Mouse (Mus musculus) brain, embryonic 18.5 days (tissue): ENCODE data around the gene Hspa1a.
"Not testable (repeated sequence)": the region's sequence is repeated elsewhere in the genome, so short reads cannot be mapped to it uniquely, and the experiment has no call there.

Source experiments
- DNase-seq: peaks from one replicate; pipeline ENCODE4 v3.0.0-alpha.2; 2012; ENCODE audit warnings: low read depth, low spot score

Gene Hspa1a

DNA sequence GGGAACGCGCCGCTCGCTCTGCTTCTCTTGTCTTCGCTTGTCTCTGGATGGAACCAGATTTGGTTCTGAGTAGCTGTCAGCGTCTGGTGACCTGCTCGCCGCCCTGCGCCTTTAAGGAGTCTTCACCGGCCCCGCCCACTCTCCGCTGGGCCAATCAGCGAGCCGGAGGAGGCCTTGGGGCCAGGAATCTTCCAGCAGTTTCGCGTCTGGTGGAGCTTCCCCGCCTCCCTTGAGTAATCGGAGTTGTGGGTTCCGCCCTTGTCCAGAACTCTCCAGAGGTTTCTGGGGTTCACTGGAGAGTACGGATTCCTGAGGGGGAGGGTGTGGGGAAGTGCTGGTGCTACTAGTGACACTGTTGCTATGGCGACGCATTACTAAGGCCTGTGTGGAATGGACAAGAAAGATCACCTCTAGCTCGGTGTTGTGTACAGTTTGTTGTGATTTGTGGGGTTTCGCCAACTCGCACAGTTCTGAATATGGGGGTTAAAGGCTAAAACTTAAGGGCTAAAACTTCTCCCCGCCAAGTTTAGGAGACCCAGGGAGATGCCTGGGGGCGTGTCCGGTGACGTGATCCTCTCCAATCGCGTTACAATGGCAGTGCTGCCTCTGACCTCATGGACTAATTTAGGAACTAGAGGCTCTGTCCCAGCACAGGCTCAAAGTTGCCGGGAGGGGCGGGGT, at the start of gene Hspa1a, which contains the start of gene Hspa1l:
TSS of gene Hspa1a (minus strand) at position 88 of the 681 bp plus-strand sequence.
TSS of gene Hspa1l (plus strand) at position 635 of the 681 bp plus-strand sequence.
- not testable (repeated sequence) for DNase-seq

DNA sequence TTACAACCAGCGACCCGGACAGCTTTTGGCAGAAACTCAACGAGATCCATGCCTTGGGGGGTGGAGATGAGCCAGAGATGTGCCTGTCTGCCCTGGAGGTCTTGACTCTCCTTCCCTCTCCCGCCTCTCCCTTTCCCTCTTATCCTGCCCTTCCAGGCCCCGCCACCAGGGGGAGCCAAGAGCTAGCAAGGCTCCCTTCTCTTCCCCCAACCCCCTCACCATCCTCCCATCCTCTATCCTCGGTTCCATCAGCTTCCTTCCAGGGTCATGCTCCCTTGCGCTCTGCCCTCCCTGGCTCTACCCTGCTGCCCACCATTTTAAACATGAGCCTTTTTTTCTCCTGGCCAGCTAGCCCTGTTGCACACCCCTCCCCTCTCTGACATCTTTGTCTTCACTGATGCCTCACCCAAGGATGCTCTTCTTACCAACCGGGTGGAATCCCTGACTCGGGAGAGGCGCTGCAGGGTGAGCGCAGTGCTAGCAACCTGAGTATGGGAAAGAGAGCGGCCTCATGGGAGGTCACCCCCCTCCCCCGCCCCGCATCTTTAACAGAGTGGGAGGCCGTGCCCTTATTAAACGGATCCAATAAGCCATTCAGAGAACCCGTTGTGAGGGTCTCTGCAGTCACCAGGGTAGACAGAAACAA, 49.3 kb upstream of the Hspa1a start:
- DNase-seq: no peak

DNA sequence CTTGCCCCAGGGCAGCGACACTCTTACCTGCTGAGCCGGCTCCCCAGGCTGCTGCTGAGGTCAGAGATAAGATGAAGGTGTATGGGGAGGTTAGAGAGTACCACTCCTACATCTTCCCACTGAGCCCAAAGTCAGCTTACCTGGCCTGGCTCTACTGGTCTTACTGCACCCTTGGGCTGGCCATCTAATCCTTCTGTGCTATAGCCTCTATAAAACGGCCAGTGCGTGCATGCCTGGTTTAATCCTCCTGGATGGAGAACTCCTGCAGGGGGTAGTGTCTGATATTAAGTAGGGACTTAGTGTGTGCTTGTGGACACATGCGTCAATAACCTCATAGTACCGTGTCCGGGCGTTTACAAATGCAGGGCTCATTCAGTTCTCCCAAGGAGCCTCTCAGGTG, 48.6 kb upstream of the Hspa1a start:
- no peak for DNase-seq

DNA sequence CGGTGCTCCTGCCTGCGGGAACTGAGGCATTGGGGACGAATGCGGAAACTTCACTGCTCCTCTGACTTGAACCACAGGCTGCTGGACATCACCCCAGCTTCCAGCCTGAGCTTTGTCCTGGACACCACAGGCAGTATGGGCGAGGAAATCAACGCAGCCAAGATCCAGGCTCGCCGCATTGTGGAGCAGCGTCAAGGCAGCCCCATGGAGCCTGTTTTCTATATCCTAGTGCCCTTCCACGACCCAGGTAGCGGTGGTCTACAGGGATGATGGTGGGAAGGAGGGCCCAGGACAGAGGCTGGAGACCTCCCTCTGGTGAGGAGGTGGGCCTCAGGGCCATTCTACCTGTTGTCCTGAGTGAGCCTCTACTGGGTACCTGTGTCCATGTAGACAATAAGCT, 47.9 kb upstream of the Hspa1a start:
- no peak for DNase-seq

DNA sequence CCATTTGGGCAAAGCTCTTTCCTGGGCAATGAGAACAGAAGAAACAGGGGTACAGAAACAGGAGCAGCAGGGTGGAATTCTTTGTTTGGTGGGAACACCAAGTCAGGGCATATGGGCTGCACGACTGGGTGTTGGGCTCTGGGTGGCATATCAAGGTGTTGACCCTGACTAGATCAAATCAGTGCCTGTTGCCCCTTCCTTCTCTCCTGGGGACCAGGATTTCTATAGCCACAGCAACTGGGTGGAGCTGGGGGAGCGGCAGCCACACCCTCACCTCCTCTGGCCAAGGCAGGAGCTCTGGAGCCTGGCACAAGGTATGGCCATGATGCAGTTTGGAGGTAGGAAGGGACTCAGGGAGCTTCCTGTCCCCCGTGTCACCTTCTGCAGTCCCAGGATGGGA, 46.2 kb upstream of the Hspa1a start:
- DNase-seq: no peak

DNA sequence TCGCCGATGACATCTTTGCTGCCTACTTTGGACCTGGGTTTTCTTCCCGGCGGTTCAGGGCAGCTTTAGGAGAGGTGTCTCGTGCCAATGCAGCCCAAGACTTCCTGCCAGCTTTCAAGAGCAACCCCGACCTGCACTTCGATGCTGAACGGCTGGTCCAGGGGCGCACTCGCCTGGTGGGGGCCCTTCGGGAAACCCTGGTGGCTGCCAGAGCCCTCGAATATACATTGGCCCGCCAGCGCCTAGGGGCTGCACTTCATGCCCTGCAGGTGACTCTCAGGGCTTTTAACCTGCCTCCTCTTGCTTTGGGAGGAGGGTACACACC, 45.7 kb upstream of the Hspa1a start:
- no peak for DNase-seq

DNA sequence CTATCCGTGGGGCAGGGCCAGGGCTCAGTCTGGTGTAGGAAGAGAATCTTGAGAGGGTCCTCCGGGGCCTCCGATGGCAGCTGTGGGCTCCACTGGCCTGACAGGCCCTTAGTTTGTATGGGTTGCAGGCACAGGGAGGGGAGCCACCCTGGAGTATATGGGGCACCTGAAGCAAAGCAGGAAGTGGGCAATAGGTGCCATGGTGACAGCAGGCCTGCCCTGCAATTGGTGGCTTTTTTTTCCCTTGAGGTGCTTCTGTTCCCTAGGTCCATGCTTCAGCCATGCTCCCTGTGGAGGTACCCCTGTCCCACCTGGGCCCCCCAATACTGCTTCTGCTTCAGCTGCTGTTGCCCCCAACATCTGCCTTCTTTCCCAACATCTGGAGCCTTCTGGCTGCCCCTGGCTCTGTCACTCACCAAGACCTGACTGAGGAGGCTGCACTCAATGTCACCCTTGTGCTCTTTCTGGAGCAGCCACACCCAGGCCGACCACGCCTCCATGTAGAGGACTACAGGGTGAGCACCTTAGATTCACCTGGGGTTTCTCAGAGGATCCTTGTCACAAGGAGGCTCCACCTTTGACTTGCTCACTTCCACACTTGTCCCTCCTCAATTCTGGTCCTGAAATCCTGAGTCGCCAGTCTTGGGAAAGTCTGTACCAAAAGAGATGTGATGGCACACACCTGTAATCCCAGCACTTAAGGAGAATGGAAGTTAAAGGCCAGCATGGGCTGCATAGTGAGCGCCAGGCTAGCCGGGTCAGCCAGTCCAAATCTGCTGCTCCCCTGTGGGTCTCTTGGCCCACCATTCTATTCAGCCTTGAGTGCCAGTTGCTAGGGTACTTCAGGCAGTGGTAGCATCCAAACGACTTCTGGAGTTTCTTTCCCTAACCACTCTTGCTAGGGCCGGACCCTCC, 45.1 kb upstream of the Hspa1a start:
- DNase-seq: no peak

DNA sequence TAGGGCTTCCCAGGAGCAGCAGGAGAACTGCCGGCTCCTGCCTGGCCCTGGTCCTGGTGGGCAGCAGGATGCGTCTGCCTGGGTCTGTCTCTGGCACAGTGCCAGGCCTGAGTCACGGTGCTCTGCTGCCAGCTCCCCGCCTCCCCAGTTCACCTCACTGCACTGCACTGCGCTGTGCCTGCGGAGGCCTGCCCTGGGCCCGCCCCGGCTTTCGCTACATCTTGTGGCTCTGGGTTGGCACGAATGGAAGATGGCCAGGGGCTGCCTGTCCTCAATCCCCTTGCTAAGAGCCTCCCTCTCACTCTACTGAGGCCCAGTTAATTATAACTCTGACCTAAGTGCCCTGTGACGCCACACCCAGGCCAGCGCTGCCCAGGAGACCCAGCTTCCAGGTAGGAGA, 44.4 kb upstream of the Hspa1a start, which contains the start of gene Vwa7:
TSS of gene Vwa7 (plus strand) at position 204 of the 400 bp plus-strand sequence.
- no peak for DNase-seq

DNA sequence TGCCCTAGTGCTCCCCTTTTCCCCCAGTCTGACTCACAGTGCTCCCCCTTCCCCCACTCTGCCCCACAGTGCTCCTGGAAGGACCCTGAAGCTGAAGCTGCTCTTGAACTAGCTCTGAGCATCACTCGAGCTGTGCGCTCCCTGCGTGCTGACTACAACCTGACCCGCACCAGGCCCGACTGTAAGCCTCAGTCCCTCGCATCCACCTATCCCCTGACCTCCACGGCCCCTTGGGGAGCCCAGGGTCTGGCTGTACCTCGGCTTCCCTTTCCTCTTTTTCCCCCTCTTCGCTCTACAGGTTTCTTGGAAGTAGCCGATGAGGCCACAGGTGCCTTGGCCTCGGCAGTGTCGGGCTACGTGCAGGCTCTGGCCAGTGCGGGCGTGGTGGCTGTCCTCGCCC, 43.3 kb upstream of the Hspa1a start:
- DNase-seq: no peak

DNA sequence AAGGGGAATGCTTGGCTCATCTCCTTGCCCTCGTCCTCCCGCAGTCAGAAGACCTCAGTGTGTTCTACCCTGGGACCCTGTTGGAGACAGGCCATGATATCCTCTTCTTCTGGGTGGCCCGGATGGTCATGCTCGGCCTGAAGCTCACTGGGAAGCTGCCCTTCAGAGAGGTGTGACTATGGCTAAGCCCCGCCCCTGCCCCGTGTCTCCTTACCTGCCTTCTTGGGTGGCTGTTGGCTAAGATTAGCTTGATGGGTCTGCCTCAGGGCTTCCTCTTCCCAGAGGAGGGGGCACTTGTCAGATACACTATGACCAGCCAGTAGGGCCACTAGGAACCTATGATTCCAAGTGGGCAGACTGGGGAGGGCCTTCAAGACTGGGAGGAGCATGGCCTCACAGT, 41.3 kb upstream of the Hspa1a start:
- no peak for DNase-seq

DNA sequence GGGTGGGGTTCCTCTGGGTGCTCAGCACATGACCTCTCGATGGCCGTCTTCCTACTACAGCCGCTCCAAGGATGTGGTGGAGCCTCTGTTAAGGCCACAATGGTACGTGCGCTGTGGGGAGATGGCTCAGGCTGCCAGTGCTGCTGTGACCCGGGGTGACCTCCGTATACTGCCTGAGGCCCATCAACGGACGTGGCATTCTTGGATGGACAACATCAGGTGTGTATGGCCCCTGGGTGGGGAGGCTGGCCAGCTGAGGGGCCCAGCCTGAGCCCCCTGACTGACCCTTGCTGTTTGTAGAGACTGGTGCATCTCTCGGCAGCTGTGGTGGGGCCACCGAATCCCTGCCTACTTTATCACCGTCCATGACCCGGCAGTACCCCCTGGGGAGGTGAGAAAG, 40.5 kb upstream of the Hspa1a start:
- no peak for DNase-seq

DNA sequence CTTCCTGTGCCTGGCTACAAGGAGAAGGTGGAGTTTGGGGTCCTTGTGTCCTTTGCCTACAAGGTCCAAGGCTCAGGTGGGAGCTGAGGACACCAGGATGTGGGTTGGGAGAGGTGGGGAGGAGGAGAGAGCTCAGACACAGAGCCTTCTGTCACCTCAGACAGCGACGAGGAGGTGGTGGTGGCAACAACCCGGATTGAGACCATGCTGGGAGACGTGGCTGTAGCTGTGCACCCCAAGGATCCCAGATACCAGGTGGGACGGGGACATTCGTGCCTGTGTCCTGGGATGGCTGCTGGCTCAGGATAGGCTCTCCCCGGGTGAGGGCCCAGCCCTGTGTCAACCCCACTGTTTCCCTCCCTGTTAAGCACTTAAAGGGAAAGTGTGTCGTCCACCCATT, 39.5 kb upstream of the Hspa1a start:
- no peak for DNase-seq

DNA sequence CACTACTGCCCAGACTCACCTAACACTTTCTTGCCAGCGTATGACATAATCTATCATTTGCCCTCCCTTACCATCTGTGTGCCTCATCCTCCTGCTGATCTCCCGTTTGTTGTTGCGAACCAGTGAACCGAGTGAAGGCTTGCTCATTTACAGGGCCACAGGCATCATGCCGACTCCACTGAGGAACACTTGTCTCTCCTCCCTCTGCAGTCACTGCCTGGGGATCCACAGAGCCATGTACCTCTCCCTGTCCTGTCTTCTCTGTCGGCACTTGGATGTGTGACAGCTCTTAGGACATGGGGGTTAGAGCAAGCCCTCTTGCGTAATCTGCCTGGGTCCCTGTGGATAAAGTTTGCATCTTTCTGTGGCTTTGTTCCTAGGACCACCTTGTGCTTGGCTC, 37.6 kb upstream of the Hspa1a start:
- DNase-seq: no peak

DNA sequence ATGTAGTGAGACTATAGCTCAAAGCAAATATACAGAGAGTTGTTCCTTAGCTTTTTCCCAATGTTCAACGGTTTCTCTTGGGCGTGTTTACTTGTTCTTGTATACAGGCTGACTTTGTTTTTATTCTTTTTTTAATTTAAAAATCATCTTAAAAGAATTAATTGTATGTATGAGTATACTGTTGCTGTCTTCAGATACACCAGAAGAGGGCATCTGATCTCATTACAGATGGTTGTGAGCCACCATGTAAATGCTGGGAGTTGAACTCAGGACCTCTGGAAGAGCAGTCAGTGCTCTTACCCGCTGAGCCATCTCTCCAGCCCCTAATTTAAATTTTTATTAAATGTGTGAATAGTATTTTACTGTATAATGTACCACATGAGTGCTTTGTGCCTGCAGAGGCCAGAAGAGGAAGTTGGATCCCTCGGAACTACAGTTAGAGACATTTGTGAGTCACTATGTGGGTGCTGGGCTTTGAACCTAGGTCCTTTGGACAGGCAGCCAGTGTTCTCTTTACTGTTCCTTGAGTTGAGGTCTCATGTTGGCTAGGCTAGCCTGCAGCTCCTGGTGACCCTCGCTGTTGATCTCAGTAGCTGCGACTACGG, 35.5 kb upstream of the Hspa1a start:
- DNase-seq: no peak

DNA sequence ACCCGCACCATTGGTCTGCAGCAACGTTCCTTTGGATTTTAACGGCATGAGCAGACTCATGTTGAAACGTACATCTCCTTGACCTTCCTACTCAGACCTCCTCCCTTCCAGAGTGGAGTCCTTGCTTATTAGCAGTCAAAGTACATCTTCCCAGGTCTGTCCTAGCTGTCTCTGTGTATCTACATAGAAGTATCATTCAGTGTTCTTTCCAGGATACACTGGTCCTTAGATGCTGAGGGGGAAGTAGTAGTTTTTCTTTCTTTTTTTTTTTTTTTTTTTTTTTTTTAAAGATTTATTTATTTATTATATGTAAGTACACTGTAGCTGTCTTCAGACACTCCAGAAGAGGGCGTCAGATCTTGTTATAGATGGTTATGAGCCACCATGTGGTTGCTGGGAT, 33.9 kb upstream of the Hspa1a start:
- not testable (repeated sequence) for DNase-seq

DNA sequence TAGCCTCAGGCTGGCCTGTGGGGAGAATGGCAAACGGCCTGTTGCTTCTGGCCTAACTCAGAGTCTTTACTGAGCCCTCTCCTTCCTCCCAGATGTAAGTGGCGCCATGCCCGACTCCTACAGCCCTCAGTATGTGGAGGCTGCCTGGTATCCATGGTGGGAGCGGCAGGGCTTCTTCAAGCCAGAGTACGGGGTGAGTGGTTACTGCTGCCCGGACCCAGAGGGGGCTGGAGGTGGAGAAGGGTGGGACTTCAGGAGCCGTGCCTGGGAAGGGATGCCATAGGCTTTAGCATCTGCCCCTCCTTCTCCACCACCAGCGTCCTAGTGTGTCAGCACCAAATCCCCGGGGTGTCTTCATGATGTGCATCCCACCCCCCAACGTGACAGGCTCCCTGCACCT, 33.2 kb upstream of the Hspa1a start:
- DNase-seq: no peak

DNA sequence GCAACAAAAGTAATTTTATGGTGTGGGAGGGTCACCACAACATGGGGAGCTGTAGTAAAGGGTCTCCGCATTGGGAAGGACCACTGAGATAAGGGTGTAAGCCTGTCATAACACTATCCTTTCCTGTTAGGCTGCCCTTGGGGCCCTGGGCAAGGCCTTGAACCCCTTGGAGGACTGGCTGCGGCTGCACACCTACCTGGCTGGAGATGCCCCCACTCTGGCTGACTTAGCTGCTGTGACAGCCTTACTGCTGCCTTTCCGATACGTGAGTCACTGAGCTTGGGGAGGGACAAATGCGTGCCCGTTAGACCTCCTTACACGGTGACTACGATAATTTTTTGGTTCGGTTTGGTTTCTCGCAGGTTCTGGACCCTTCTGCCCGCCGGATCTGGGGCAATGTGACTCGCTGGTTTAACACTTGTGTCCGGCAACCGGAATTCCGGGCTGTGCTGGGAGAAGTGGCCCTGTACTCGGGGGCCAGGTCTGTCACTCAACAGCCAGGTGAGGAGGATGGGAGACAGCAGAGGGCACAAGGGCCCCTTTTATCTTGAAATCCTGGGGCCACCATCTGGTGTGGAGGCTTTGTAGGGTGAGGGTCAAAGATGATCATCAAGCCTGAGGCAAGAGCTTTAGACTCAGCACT, 32.2 kb upstream of the Hspa1a start:
- DNase-seq: no peak

DNA sequence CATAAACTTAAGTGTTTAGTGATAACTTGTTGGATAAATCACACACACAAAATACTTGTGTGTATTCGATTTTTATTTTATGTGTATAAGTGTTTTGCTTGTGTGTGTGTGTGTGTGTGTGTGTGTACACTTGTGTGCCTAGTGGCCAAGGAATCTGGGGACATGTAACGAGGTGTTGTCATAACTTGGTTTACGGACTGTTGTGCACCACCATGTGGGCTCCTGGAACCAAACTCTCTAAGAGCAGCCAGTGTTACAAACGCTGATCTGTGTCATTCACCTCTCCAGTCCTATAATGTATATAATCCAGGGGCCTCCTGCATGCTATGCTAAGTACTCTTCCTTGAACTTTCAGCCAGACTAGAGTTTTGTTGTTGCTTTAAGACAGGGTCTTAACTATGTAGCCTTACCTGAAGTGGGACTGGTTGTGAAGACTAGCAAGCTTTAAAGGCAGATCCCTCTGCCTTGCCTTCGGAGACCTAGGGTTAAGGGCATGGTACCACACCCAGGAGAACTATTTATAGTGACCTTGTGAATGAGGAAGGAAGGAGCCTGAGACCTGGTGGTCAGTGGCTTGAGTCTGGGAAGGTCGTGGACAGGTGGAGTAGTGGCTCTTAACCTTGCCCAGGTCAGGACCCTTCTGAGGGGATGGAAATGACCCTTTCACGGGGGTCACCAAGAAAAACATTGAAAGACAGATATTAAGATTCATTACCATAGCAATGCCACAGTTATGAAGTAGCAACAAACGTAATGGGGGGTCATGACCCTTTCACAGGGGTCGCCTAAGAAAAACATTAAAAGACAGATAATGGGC, 31.3 kb upstream of the Hspa1a start:
- no peak for DNase-seq

DNA sequence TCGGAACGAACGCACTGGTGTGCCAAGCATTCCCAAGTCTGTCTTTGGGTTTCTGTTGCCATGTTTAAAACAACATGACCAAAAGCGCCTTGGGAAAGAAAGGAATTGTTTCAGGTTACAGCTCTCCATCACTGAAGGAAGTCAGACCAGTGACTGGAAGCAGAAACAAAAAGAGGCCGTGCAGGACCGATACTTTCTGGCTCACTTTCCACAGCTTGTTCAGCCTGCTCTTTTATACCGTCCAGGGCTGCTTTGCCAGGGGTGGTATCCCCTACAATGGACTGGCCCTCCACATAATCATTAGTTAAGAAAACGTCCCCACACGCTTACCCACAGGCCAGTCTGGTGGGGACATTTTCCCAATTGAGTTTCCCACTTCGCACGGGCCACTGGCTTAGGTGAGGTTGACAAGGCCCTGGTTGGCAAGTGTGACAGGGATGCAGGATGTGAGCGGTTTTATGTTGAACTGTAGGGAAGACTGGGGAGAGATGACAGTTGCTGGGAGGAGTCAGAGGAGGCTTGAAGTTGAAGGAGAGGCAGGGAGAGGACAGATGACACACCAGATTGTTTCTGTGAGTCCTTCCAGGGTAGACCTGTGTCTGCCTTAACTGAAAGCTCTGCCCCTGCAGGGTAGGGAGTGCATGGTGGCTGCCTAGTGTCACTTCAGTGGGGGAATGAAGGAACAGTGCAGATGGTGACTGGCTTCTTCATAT, 30.4 kb upstream of the Hspa1a start:
- DNase-seq: no peak
